Mouse (Mus musculus): Measurements from ENCODE around the gene Rnf169. TPM values are rescaled to one million over a fixed set of nuclear protein-coding genes. Genes with fewer than 3 reads are reported as not detected.

Rnf169 gene
- total RNA-seq, 2 experiments from 2014 or later = 7.8 to 10.4 TPM

GRCm38 (mm10) chr7:99907463-99907862, 72.8 kb downstream of the Rnf169 start:
- peak; percentile 77 for ATAC-seq (replicated peaks; ENCODE audit: low FRiP score, low TSS enrichment, poor library complexity, severe bottlenecking)

GRCm38 (mm10) chr7:99906346-99906745, 73.9 kb downstream of the Rnf169 start:
- no peak for ATAC-seq (replicated peaks; ENCODE audit: low FRiP score, low TSS enrichment, poor library complexity, severe bottlenecking)

- no peak for ATAC-seq (replicated peaks; ENCODE audit: low FRiP score, low TSS enrichment, poor library complexity, severe bottlenecking)
Observed at GRCm38 (mm10) chr7:99904421-99905005, 75.7 kb downstream of the Rnf169 start.

GRCm38 (mm10) chr7:99902918-99903665, 77.2 kb downstream of the Rnf169 start:
- no peak for ATAC-seq (replicated peaks; ENCODE audit: low FRiP score, low TSS enrichment, poor library complexity, severe bottlenecking)

DNA sequence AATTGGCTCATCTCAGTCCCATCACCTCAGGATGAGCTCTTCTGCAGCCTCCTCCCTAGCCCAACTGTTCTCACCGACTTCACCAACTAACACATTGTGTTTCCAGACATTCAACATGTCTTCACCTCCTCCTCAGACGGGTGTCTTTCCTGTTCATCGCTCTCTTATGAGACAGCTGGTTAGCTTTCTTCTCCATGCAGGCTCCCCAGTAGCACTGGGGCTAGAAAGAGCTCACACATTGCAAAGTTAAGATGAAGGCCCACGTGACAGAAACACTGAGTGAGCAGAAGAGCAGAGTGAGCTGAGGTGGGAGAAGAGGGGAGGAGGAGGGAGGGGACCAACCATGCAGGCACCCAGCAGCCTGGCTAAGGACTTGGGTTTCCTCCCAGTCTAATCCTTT, 78.0 kb downstream of the Rnf169 start:
- ATAC-seq (replicated peaks; ENCODE audit: low FRiP score, low TSS enrichment, poor library complexity, severe bottlenecking) = no peak

DNA sequence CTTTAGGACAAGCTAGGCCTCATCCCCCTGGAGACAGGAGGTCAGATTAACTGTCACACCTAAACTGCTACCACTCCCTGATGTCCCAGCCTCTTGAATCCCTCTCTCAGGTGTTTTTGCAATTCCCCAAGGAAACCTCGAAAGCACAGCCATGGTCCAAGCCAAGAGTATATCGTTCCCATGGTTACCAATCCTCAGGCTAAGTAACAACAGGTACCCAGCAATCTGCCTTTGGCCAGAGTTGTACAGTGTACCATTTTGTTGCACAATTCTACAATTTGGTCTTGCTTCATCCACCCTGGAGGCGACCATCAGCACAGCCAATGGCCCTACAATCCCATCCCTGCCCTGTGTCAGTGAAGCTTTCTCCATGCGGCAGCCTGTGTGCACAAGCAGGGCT, 83.3 kb downstream of the Rnf169 start:
- no peak for ATAC-seq (replicated peaks; ENCODE audit: low FRiP score, low TSS enrichment, poor library complexity, severe bottlenecking)

DNA sequence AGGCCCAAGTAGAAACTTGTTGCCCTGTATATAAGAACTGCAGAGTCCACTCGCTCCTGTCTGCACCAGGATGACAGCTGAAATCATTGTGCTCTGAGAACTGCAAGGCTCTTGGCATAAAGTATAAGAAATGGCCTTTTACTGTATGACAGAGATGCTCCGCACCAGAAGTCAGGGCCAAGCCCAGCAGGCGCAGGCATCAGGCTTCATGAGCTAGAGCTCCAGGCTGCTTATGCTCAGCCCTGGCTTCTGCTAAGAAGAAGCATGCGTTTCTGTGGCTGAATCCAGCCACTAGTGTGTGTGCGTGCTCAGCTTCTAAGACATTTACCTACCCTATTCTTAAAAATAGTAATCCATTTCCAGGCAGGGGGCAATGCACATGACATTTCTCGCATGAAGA, 85.8 kb downstream of the Rnf169 start:
- ATAC-seq (replicated peaks; ENCODE audit: low FRiP score, low TSS enrichment, poor library complexity, severe bottlenecking) = no peak

GRCm38 (mm10) chr7:99893967-99894366, 86.3 kb downstream of the Rnf169 start:
- ATAC-seq (replicated peaks; ENCODE audit: low FRiP score, low TSS enrichment, poor library complexity, severe bottlenecking) = no peak

DNA sequence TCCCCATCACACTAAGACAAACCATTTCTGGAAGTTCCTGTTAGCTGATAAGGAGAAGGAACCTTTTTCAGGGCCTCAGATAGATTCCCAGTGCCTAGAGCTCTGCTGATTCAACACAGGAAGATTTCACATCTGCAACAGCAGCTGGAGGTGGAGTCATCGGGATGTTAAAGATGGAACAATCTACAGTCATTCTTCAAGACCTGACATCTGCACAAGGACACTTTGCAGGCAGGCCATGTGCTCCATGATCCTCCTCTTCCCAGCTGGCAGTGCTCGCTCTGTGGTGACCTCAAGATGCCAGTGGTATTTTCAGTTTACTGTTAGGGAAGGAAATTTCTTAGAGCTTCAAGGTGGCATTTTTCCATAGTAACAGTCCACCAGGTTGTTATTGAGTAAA, 87.9 kb downstream of the Rnf169 start:
- ATAC-seq (replicated peaks; ENCODE audit: low FRiP score, low TSS enrichment, poor library complexity, severe bottlenecking) = no peak

GRCm38 (mm10) chr7:99891471-99891870, 88.8 kb downstream of the Rnf169 start:
- ATAC-seq (replicated peaks; ENCODE audit: low FRiP score, low TSS enrichment, poor library complexity, severe bottlenecking) = no peak

- ATAC-seq (replicated peaks; ENCODE audit: low FRiP score, low TSS enrichment, poor library complexity, severe bottlenecking) = no peak
Observed at GRCm38 (mm10) chr7:99890168-99890755, 90.0 kb downstream of the Rnf169 start.

DNA sequence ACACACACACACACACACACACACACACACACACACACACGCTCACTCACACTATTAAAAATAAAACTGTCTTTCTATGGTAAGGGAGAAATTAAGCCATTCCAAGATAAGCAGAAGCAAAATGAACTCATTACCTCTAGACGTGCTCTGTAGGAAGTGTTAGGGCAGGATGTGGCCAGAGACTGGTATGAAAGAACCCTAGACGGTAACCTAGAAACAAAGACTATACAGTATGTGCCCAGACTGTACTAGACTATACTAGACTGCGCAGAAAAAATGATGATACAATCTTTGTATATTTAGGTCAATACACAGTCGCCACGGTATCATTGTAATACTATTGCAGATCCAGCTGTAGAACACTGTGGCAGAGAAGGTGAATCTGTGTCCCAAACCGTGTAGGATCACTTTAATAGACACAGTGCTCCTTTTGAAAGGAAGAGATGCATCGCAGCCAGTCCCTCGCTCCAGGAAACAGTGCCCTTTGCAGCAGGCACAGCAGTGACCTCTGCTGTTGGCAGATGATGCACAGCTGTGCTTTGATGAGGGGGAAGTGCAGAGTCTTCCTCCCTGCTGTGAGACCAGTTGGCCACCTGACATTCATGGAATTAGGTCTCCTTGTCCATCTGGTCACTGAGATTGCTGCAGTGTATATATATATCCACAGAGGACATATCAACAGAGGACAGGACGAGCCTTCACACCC, 90.9 kb downstream of the Rnf169 start:
- peak; percentile 84 for ATAC-seq (replicated peaks; ENCODE audit: low FRiP score, low TSS enrichment, poor library complexity, severe bottlenecking)

DNA sequence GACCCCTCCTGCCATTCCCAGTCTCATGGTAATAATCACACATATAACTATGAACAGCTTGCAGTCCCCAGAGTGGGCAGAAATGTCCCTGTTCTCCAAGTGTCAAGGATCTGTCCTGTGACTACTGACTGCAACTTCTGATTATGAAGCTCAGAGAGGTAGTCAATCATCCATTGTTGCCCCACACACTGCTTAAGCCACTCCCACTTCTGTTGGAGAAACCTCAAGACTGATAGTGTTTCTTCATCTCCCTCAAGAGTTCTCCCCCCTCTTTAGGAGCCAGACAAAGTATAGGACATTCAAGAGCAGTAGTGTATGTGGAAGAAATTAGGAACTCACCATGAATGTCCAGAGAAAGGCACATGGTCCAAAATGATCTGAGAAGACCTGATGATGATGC, 92.5 kb downstream of the Rnf169 start:
- no peak for ATAC-seq (replicated peaks; ENCODE audit: low FRiP score, low TSS enrichment, poor library complexity, severe bottlenecking)

DNA sequence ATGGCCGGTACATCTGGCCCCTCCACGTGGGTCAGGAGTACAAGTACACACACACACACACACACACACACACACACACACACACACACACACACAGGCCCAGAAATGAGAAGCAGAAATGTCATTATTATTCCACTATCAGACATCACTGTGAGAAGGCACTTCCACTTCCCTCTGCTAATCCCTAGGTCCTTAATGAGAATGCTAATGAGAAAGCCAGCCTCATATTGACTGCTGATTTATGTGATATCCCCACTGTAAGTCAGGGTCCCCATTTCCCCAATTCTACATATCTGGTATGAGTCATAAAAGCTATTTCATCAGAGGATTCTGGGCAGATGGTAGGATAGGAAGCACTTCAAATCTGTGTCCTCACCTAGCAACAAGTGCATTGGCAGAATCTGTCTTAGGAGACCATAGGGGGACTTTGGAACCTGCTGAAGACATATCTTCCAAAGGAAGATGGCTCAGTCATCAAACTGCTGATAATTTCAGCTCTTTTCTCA, 93.0 kb downstream of the Rnf169 start:
- ATAC-seq (replicated peaks; ENCODE audit: low FRiP score, low TSS enrichment, poor library complexity, severe bottlenecking) = no peak

DNA sequence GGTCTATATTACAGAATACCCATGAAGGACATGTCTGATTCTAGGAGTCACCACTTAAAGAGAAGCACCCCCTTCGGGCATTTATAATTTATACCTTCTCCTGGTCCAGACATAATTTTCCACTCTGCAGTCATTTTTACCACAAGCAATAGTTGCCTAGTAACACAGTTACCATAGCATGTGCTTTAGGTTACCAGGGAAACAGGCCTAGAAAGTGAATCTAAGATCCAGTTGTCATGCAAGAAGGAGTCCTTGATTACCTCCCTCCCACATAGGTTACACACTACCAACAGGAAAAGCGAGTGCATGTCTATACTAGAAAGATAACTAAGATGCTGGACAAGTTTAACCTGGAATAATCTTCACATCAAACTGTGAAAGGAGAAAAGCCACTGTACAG, 102.0 kb downstream of the Rnf169 start:
- no peak for ATAC-seq (replicated peaks; ENCODE audit: low FRiP score, low TSS enrichment, poor library complexity, severe bottlenecking)

- peak; percentile 83 for ATAC-seq (replicated peaks; ENCODE audit: low FRiP score, low TSS enrichment, poor library complexity, severe bottlenecking)
Observed at GRCm38 (mm10) chr7:99876345-99876744, 103.9 kb downstream of the Rnf169 start.

- no peak for ATAC-seq (replicated peaks; ENCODE audit: low FRiP score, low TSS enrichment, poor library complexity, severe bottlenecking)
Observed at GRCm38 (mm10) chr7:99875891-99876290, 104.4 kb downstream of the Rnf169 start.

GRCm38 (mm10) chr7:99873965-99874364, 106.3 kb downstream of the Rnf169 start:
- 0 out of 2 replicates have a peak, but pooled peaks have one; percentile 15 for ATAC-seq (replicated peaks; ENCODE audit: low FRiP score, low TSS enrichment, poor library complexity, severe bottlenecking)
